Mouse (Mus musculus) T-helper 17 cell (primary cell): ENCODE measurements at regions not wholly inside any gene's neighbourhood (a gene's known extent, or its start where the extent isn't known, plus 50 kb on each side); places are given as distances from the start of the nearest gene placed in this dataset.

Source experiments
- in situ Hi-C, 2 experiments: fragments of 300-600 bp; cut with MboI, MseI; formaldehyde crosslinking; loops; 1 replicate in 1 of 2; 2 replicates in 1 of 2; pipeline ENCODE4 v1.15.1; 2025; ENCODE audit warnings: high pct_unique_total_duplicates in 2 of 2

DNA sequence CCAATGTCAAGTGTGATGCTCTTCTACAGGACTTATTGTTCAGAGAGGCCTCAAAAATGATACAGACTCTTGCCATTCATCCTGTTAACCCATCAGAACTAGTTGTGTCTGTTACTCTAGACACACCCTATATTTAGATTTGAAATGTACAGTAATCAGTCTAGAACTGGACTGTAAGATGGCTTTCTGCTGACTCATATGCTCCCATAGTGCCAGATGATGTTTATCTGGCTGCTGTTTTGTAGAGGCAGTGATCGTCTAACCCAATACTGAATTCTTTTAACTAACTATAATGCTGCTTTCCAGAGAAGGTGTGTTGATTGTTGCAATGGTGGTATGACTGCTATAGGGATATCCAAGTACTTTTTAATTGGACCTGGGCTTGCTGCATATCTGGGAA, 185.9 kb upstream of the Npsr1 start:
- in situ Hi-C loops = no loop called here

- in situ Hi-C loops = no loop called here
These were observed 180.5 kb upstream of the Npsr1 start for GRCm38 (mm10) chr9:23917345-23917744.

- in situ Hi-C loops = no loop called here
These were observed 178.4 kb upstream of the Npsr1 start for GRCm38 (mm10) chr9:23919191-23919904.

- in situ Hi-C loops = no loop called here
These were observed 165.6 kb upstream of the Npsr1 start for GRCm38 (mm10) chr9:23932185-23932584.

- in situ Hi-C loops = no loop called here
These were observed 163.5 kb upstream of the Npsr1 start for GRCm38 (mm10) chr9:23934282-23934681.

- in situ Hi-C loops = loop anchor here in 1 of 2 experiments (10.0 kb wide), 1 partner anchor 212 kb away; no protein-coding TSS in a partner anchor
These were observed 145.3 kb upstream of the Npsr1 start for GRCm38 (mm10) chr9:23952543-23952942.

- in situ Hi-C loops = loop anchor here in 1 of 2 experiments (10.0 kb wide), 1 partner anchor 208 kb away; no protein-coding TSS in a partner anchor
These were observed 141.2 kb upstream of the Npsr1 start for GRCm38 (mm10) chr9:23956593-23956992.

- in situ Hi-C loops = no loop called here
These were observed 128.1 kb upstream of the Npsr1 start for GRCm38 (mm10) chr9:23969736-23970135.

GRCm38 (mm10) chr9:23973206-23973605, 124.6 kb upstream of the Npsr1 start:
- in situ Hi-C loops = no loop called here

DNA sequence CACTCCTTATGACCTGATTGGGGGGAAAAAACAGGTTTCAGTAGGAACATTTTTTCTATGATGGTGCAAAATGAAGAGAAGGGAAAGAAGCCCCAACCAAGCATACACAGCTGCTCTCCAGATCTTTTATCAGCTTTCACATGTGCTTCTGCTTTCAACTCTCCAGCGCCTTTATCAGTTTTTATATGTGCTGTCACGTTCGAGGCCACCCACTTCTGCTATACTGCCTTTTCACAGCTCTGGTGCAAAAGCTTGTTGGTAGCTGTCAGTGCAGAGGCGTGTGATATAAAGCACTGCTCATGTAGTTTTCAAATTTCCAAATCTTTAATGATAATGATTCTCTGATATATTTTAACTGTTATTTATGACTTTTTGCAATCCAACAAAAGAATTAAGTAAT, 120.2 kb upstream of the Npsr1 start:
- in situ Hi-C loops = no loop called here

- in situ Hi-C loops = no loop called here
These were observed 91.4 kb upstream of the Npsr1 start for GRCm38 (mm10) chr9:24006353-24006752.

- in situ Hi-C loops = no loop called here
These were observed 59.5 kb upstream of the Npsr1 start for GRCm38 (mm10) chr9:24038274-24038673.
